Mouse (Mus musculus): ENCODE measurements around the gene St14.
A peak's percentile ranks its signal among the peaks of the same experiment; 100 is the strongest.

The St14 gene

GRCm38 (mm10) chr9:31126079-31126478 is 5.6 kb downstream of the St14 start:
- peak in 1 of 2 experiments; percentile 40 for DNase-seq (ENCODE audit: inconsistent age in 2 of 2, low spot score in 1 of 2)

- DNase-seq (ENCODE audit: inconsistent age in 2 of 2, low spot score in 1 of 2), result no peak
Measured at GRCm38 (mm10) chr9:31122464-31123030, 9.1 kb downstream of the St14 start.

DNA sequence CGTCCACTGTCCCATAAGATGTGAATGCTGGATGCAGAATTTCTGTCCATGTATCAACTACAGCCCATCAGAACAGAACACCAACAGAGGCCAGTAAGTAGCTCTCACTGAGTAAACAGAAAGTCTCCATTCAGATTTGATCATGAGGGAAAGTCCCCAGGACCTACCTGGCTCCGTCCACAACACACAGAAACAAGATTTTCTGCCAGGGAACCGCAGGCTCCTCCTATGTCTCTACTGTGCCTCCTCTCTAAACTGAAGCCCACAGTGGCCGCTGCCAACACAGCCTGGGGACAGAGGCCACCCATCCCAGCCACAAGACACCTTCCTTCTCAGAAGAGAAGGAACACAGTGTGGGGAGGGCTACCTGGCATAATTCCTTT is 11.1 kb downstream of the St14 start:
- no peak for DNase-seq (ENCODE audit: inconsistent age in 2 of 2, low spot score in 1 of 2)

DNA sequence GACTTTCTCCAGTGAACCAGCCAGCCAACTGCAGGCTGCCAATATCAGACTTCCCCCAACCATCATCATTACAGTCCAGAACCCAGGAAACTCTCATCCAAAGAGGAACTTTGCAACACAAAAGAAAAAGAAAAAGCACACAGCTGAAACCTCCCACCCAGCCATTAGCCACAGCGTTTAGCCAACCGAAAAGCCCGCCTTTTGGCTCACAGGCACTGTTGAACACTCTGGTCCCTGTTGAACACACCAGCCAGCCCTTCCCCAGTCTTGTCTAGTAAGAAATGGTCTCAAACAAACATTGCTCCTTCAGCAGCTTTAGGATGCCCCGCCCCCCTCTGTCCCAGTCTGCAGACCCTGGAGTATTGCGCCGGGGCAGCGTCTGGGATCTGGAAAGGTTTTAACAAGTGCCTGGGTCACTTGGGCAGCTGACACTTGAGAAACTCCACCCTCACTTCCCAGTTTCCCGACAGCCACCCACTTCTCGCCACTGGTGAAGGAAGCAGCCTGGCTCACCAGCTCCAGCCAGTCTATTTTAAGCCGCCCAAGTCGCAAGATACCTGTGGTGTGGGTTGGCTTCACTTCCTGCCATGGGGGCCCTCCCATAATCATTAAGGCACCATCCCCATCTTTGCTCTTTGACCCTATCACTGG is 11.6 kb downstream of the St14 start:
- no peak for DNase-seq (ENCODE audit: inconsistent age in 2 of 2, low spot score in 1 of 2)

GRCm38 (mm10) chr9:31119405-31119804 is 12.2 kb downstream of the St14 start:
- DNase-seq (ENCODE audit: inconsistent age in 2 of 2, low spot score in 1 of 2), result no peak

DNA sequence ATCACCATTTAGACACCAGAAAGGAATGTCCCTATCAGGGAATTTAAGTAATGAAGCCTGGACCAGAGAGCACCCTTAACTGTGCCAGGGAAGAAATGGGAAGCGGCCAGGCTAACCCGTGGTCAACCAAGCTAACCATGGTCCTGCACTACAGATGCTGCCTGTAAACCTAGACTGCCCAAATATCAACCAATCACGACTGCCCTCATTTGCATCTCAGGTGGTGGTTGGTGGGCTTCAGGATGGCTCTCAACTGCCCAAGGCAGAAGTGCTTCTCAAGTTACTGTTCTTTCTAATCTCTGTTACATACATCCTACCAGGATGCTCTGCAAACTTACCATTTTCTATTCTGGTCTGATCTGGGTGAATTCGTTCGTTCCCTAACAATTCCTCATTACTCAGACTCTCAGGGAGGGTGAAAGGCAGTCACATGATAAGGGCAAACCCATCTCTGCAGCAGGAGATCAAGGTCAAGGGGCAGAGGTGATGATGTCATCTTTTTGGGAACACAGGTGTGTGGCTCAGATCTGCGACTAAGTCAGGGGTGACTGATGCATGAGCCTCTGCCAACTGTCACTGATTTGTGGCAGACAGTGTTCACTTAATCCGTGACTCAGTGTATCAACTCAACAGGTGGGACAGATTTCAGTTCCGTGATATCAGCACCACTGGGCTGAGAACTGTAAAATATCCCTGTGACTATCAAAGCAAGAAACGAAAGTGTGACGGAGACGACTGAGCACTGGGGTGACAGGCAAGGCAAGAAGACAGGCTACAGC is 12.9 kb downstream of the St14 start:
- no peak for DNase-seq (ENCODE audit: inconsistent age in 2 of 2, low spot score in 1 of 2)

GRCm38 (mm10) chr9:31117488-31117887 is 14.2 kb downstream of the St14 start:
- no peak for DNase-seq (ENCODE audit: inconsistent age in 2 of 2, low spot score in 1 of 2)

- DNase-seq (ENCODE audit: inconsistent age in 2 of 2, low spot score in 1 of 2), result no peak
Measured at GRCm38 (mm10) chr9:31117088-31117487, 14.6 kb downstream of the St14 start.

GRCm38 (mm10) chr9:31115586-31115985 is 16.1 kb downstream of the St14 start:
- DNase-seq (ENCODE audit: inconsistent age in 2 of 2, low spot score in 1 of 2), result no peak

GRCm38 (mm10) chr9:31108464-31108863 is 23.2 kb downstream of the St14 start:
- DNase-seq (ENCODE audit: inconsistent age in 2 of 2, low spot score in 1 of 2), result peak in 1 of 2 experiments; percentile 16

DNA sequence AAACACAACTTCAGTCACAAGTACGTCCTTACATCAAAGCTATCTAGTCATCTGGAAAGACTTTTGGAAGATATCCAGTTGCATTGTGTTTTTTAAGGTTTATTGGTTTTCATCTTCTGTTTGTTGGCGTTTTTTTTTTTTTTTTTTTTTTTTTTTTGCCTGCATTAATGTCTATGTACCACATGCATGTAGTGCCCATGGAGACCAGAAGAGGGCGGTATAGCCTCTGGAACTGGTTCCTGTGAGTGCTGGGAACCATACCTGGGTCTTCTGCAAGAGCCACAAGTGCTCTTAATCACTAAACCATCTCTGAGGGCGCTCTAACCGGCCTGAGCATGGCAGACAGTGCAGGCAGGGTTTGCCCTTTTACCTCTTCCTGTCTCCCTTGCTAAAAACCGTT is 33.5 kb downstream of the St14 start:
- no peak for DNase-seq (ENCODE audit: inconsistent age in 2 of 2, low spot score in 1 of 2)

DNA sequence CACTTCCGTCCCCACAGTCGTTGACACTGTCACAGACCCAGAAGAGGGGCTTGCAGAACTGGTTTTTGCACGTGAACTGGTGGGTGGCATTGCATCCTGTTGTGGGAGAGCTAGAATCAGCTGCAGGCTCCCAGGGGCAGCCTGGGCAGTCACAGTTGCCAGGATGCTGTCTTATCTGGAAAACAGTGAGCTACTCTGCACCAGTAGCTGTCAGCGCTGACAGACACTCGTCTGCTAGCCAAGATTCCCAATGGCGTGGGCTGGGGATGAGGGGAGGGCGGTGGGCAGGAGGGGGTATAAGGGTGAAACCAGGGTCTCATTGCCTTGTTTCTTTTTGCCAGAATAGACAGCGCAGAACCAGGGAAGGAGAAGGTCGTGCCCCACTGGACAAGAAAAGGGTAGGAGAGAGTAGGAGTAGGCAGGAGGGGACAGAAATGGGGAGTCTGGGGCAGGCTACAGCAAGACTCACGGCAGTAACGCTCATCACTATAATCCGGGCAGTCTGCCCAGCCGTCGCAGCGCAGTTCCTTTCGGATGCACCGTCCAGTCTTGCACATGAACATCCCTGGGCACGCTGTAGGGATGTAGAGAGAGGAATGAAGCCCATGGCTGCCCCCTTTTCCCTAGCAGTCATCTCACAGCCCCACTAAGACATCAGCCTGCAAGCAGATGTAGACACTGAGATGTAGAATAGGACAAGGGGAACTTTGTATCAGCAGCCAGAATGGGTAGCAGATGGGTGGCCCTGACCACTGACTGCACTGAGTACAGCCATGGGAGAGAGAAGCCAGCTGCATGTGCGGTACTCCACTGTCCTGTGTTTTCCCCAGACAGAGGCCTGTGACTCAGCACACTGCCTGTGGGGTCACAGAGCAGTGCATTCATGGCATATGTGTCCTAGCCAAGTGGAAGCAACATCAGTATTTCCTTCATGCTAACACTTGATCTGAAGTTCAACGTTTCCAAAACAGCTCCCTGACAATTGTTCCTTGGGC is 34.3 kb downstream of the St14 start:
- DNase-seq (ENCODE audit: inconsistent age in 2 of 2, low spot score in 1 of 2), result no peak

DNA sequence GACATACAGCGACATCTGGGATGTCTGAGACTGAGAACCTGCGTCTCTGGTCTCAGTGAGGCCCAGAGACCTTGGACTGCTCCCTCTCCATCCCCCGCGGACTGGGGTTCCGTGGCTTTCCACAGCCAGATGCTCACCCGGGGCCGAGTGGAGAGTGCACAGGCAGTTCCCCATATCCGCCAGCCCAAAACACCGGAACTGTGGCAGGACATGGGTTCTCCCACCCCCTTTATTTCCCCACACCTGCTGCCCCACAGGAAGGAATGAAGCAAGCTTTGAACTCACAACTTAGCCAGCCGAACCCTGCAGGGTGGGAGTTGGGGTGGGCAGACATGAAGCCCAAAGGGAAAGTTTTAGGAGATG is 38.8 kb downstream of the St14 start:
- DNase-seq (ENCODE audit: inconsistent age in 2 of 2, low spot score in 1 of 2), result no peak

GRCm38 (mm10) chr9:31092111-31092832 is 39.4 kb downstream of the St14 start:
- DNase-seq (ENCODE audit: inconsistent age in 2 of 2, low spot score in 1 of 2), result peak in 1 of 2 experiments; percentile 21

DNA sequence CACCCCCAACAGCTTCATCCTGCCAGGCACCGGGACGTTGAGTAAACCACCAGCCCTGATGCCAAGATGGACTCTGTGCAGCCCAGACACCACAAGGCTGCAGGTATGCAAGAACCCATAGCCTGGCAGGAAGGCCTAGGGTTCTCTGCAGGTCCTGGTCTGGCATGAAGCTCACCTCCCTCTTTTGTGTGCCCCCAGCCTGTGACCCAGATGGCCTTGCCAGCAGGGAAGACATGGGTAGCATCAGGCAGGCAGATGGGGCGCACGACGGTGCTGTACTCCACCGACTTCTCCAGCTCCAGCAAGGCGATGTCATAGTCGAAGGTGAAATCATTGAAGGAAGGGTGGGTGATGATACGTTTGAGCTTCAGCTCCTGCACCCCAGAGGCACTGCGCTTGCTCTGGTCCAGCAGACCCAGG is 40.5 kb downstream of the St14 start:
- no peak for DNase-seq (ENCODE audit: inconsistent age in 2 of 2, low spot score in 1 of 2)

GRCm38 (mm10) chr9:31090081-31091023 is 41.3 kb downstream of the St14 start:
- no peak for DNase-seq (ENCODE audit: inconsistent age in 2 of 2, low spot score in 1 of 2)

- no peak for DNase-seq (ENCODE audit: inconsistent age in 2 of 2, low spot score in 1 of 2)
Measured at GRCm38 (mm10) chr9:31089541-31089940, 42.1 kb downstream of the St14 start.

DNA sequence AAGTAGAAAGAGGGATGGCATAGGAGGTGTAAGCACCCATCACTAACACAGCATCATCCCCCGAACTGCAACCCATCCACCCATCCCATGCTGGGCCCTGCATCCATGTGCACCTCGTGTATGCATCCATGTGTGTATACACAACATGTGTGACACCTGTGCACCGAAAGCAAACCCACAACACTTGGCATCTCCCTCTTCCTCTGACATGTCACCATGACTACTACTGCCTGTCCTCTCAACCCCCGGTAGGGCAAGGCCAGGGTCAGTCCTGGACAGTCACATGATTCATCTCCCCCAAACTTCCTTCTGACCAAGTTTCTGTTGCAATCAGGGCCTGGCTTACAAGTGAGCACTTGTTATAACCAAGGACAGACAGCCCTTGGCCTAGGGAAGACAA is 42.8 kb downstream of the St14 start:
- DNase-seq (ENCODE audit: inconsistent age in 2 of 2, low spot score in 1 of 2), result peak; percentile 63 to 86

GRCm38 (mm10) chr9:31088116-31088515 is 43.5 kb downstream of the St14 start:
- DNase-seq (ENCODE audit: inconsistent age in 2 of 2, low spot score in 1 of 2), result no peak

Data from adrenal gland, adult (tissue).